Mouse (Mus musculus): ENCODE data around the gene Trim25.

DNA sequence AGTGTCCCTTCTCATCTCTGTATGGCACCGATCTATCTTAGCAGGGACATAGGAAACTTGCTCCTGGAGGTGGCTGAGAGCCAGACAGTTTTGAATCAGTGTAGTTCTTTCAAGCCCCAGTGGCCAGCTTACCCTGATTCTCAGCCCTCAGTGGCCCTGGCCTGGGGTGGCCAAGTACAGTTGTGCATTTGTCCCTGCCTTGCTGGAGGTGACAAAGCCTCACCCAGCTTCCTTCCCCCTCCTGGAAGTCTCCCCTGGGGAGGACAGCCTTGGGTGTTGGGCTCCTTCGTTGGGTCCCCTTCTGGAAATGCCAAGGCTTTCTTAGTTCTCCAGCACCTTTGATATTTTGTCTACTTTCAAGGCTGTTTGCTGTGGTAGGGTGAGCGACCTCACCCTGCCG is 4.5 kb downstream of the Trim25 start:
- TF ChIP-seq BHLHE40 (IDR thresholded peaks at IDR 0.05; ENCODE audit: low read depth, low read length): no peak
- no peak for TF ChIP-seq POLR2AphosphoS2 (IDR thresholded peaks at IDR 0.05; ENCODE audit: low read depth, low read length)
- TF ChIP-seq NELFE (IDR thresholded peaks at IDR 0.05; ENCODE audit: low read depth, low read length): no peak
- no peak for TF ChIP-seq GABPA (IDR thresholded peaks at IDR 0.05; ENCODE audit: insufficient replicate concordance, low read depth, low read length)
- no peak for TF ChIP-seq CHD2 (IDR thresholded peaks at IDR 0.05; ENCODE audit: low read length)
- no peak for TF ChIP-seq POLR2A (IDR thresholded peaks at IDR 0.05; ENCODE audit: low read depth, low read length)
- TF ChIP-seq ELF1 (IDR thresholded peaks at IDR 0.05; ENCODE audit: low read depth, low read length): no peak
- no peak for TF ChIP-seq JUN (IDR thresholded peaks at IDR 0.05; ENCODE audit: insufficient read depth, low read depth, low read length)
- no peak for TF ChIP-seq UBTF (IDR thresholded peaks at IDR 0.05; ENCODE audit: low read depth, low read length)
- TF ChIP-seq CTCF (conservative IDR thresholded peaks at IDR 0.05 in 1 of 2, IDR thresholded peaks at IDR 0.05 in 1 of 2; ENCODE audit: low read depth in 2 of 2, low read length in 2 of 2): no peak
- TF ChIP-seq JUND (conservative IDR thresholded peaks at IDR 0.05; ENCODE audit: low read depth, low read length): no peak
- no peak for TF ChIP-seq TBP (conservative IDR thresholded peaks at IDR 0.05; ENCODE audit: low read depth, low read length)
- TF ChIP-seq USF1 (IDR thresholded peaks at IDR 0.05; ENCODE audit: low read depth, low read length): no peak
